Mouse (Mus musculus) neural tube, embryonic 14.5 days (tissue): ENCODE results near the gene F11r. TPM values are rescaled to one million over a fixed set of nuclear protein-coding genes. Genes with fewer than 3 reads are reported as not detected.

Experiments used
- ATAC-seq: fragments of 200-750 bp; cut with Nextera tagmentation; 2 replicates; pipeline ENCODE4 v1.8.0; 2017; ENCODE audit warnings: low read depth, mild to moderate bottlenecking, moderate TSS enrichment, moderate library complexity
- H3K27ac ChIP-seq: fragments of 300-500 bp; sonication (generic); 2 replicates; pipeline ENCODE4 v1.5.1; 2014; ENCODE audit warnings: low read depth, mild to moderate bottlenecking, control low read depth, low read length, moderate library complexity, mixed read lengths
- H3K27me3 ChIP-seq: fragments of 300-500 bp; sonication (generic); 2 replicates; pipeline ENCODE4 v1.6.1; 2014; ENCODE audit warnings: low read length; ENCODE audit not compliant: control insufficient read depth, insufficient read depth
- H3K36me3 ChIP-seq: fragments of 300-500 bp; sonication (generic); 2 replicates; pipeline ENCODE4 v1.6.1; 2014; ENCODE audit warnings: low read length, mixed read lengths; ENCODE audit not compliant: control insufficient read depth, insufficient read depth
- H3K4me1 ChIP-seq: fragments of 300-500 bp; sonication (generic); 2 replicates; pipeline ENCODE4 v1.6.1; 2014; ENCODE audit warnings: low read length; ENCODE audit not compliant: control insufficient read depth, insufficient read depth
- H3K4me2 ChIP-seq: fragments of 300-500 bp; sonication (generic); 2 replicates; pipeline ENCODE4 v1.6.1; 2014; ENCODE audit warnings: mild to moderate bottlenecking, low read depth, low read length, control low read depth
- H3K4me3 ChIP-seq: fragments of 300-500 bp; sonication (generic); 2 replicates; pipeline ENCODE4 v1.5.1; 2014; ENCODE audit warnings: low read depth, low read length, control low read depth, mixed read lengths
- H3K9ac ChIP-seq: fragments of 300-500 bp; sonication (generic); replicated peaks from 2 replicates; pipeline ENCODE4 v1.6.1; 2014; ENCODE audit warnings: low read depth, mild to moderate bottlenecking, control low read depth, low read length, mixed read lengths
- H3K9me3 ChIP-seq: fragments of 300-500 bp; sonication (generic); 2 replicates; pipeline ENCODE4 v1.6.1; 2016; ENCODE audit warnings: low read length; ENCODE audit not compliant: control insufficient read depth
- WGBS: fragments of 180-500 bp; shearing (Covaris S2); extraction: QIAGEN DNeasy Blood & Tissue Kit; methylation state at CpG from one replicate; pipeline ENCODE4 v1.1.7; 2014; 5-methylcytosine and 5-hydroxymethylcytosine counted together
- polyA plus RNA-seq: library from polyadenylated mRNA; unstranded; fragments of >200 nt; fragmentation: Nextera tagmentation; extraction: Ambion mirVana; gene quantifications from 2 replicates; pipeline ENCODE4 v1.2.1, GENCODE M21; 2014

Gene F11r
- polyA plus RNA-seq, 1 experiment from 2014 or later = 8.0 TPM

GRCm38 (mm10) chr1:171425126-171425525, 12.2 kb upstream of the F11r start:
- ATAC-seq = no peak
- Histone ChIP-seq H3K36me3 (peaks cover 5% of the 10 kb centered on the region; the same call in 1 of the 2 replicates), H3K4me1 (no peaks in the 10 kb centered on the region), H3K27ac (no peak overlapping the region), H3K9ac (no peak overlapping the region), H3K4me3 (no peak overlapping the region), H3K9me3 (no peaks in the 10 kb centered on the region), H3K4me2 (no peak overlapping the region), H3K27me3 (no peaks in the 10 kb centered on the region)
- 87% methylated on average over 4 of the region's 4 CpGs for WGBS

DNA sequence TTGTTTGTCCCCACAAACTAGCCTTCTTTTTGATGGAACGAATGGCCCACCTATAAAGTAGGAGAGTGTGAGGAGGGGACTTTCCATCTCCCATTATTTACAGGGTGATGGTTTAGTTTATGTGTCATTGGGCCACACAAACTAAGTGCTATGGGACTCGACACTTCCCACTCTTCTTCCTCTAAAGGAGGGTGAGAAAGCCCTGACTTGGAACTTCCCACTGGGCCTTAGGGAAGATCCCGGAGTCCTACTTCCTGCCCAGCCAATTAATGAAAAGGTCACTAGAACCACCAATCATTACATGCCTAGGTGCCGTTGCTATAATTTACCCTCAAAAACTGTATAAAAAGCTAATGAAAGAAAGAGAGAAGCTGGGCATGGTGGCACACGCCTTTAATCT, 5.2 kb upstream of the F11r start:
- peaks cover 8% of the 10 kb centered on the region; the same call in 1 of the 2 replicates for H3K27me3 ChIP-seq
- H3K4me1 ChIP-seq = no peaks in the 10 kb centered on the region
- no peak overlapping the region for H3K27ac ChIP-seq
- H3K36me3 ChIP-seq = no peaks in the 10 kb centered on the region
- no peak for ATAC-seq
- H3K9ac ChIP-seq = no peak overlapping the region
- H3K4me2 ChIP-seq = no peak overlapping the region
- H3K9me3 ChIP-seq = no peaks in the 10 kb centered on the region
- 72% methylated on average over 5 of the region's 5 CpGs for WGBS
- no peak overlapping the region for H3K4me3 ChIP-seq

GRCm38 (mm10) chr1:171435288-171435814, 2.0 kb upstream of the F11r start:
- no peak overlapping the region for H3K4me3 ChIP-seq
- H3K4me1 ChIP-seq = no peaks in the 10 kb centered on the region
- WGBS = 4% methylated on average over 7 of the region's 7 CpGs
- H3K4me2 ChIP-seq = no peak overlapping the region
- H3K36me3 ChIP-seq = no peaks in the 10 kb centered on the region
- ATAC-seq = no peak
- no peak overlapping the region for H3K27ac ChIP-seq
- H3K9ac ChIP-seq = no peak overlapping the region
- no peaks in the 10 kb centered on the region for H3K9me3 ChIP-seq
- H3K27me3 ChIP-seq = peaks cover 17% of the 10 kb centered on the region; the same call in 1 of the 2 replicates

GRCm38 (mm10) chr1:171435974-171436373, 1.4 kb upstream of the F11r start:
- 46% methylated on average over 1 of the region's 1 CpGs for WGBS

DNA sequence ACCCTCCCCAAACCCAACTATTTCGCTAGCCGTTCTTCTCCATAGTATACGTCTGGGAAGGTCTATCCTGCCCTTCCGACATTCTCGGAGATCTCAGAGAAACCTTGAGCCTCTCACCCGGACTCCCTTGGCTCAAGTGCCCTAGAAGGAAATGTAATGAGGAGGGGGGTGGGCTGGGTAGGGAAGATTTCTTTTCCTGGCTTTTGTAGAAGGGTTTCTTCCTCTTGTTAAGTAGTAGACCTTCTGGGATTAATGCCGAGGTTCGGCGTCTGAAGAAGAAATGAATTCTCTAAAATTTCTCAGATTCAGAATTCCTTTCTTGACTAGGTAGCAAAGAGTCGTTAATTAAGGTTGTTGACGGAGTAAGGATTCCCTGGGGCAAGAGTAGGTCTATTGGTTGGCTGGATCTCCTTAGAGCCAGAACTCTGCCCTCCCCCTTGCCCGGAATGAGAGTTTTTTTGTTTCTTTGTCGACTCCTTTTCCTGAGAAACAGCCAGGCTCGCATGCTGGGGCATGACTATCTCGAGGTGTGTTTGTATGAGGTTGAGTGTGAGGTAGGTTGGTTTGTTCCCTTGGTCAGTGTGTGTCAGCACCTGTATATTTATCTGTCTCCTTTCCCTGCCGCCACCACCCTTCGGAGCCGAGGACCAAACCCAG, 807 bp downstream of the F11r start:
- Histone ChIP-seq H3K4me3 (peak overlapping the region; percentile 28), H3K27me3 (peaks cover 17% of the 10 kb centered on the region; the same call in 1 of the 2 replicates), H3K4me1 (no peaks in the 10 kb centered on the region), H3K4me2 (peak overlapping the region; percentile 38), H3K36me3 (no peaks in the 10 kb centered on the region), H3K27ac (no peak overlapping the region), H3K9ac (no peak overlapping the region), H3K9me3 (no peaks in the 10 kb centered on the region)
- ATAC-seq = no peak; the same call in 1 of the 2 replicates
- 2% methylated on average over 18 of the region's 18 CpGs for WGBS

More at GRCm38 (mm10) chr1:171435974-171436373, 1.4 kb upstream of the F11r start:
- no peaks in the 10 kb centered on the region for H3K36me3 ChIP-seq
- H3K9me3 ChIP-seq = no peaks in the 10 kb centered on the region
- H3K27ac ChIP-seq = no peak overlapping the region
- no peak overlapping the region for H3K4me3 ChIP-seq
- H3K4me2 ChIP-seq = no peak overlapping the region
- H3K27me3 ChIP-seq = peaks cover 17% of the 10 kb centered on the region; the same call in 1 of the 2 replicates
- no peak overlapping the region for H3K9ac ChIP-seq
- H3K4me1 ChIP-seq = no peaks in the 10 kb centered on the region
- ATAC-seq = no peak

GRCm38 (mm10) chr1:171439072-171439471, 1.7 kb downstream of the F11r start:
- H3K9me3 ChIP-seq = no peaks in the 10 kb centered on the region
- no peak overlapping the region for H3K27ac ChIP-seq
- no peaks in the 10 kb centered on the region for H3K4me1 ChIP-seq
- WGBS = 34% methylated on average over 8 of the region's 8 CpGs
- H3K9ac ChIP-seq = no peak overlapping the region
- peak overlapping the region; percentile 26; the same call in 1 of the 2 replicates for H3K4me2 ChIP-seq
- H3K27me3 ChIP-seq = peaks cover 17% of the 10 kb centered on the region; the same call in 1 of the 2 replicates
- no peak for ATAC-seq
- no peaks in the 10 kb centered on the region for H3K36me3 ChIP-seq
- no peak overlapping the region for H3K4me3 ChIP-seq

DNA sequence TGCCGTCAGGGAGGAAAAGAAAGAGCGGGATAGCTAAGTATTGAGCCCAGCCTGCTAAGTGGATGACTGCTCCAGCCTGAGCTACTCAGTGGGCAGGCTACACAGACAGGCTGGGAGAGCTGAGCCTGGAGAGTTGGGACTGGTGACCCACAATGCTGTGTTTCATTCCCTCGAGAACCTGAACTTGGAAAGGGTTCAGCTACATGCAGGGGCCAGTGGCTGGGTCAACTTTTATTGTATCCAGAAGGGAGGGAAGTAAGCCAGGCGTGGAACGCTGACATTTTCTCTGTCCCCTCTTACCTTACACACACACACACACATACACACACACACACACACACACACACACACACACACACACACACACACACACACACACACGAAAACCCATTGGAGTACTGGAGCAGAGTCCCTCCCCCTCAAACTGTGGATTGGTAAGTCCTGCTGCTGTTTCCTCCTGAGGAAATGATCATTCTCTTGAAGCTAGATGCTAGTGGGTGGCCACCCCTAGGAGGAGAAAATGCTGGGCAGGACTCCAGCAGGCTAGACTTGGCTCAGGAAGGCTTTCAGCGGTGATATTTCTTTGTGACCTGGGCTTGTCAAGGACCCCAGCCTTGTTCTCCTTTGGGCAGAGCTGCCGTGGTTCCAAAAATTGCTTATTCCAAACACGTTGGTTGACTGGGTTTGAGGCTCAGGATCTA, 2.8 kb downstream of the F11r start:
- H3K9ac ChIP-seq = no peak overlapping the region
- peaks cover 17% of the 10 kb centered on the region; the same call in 1 of the 2 replicates for H3K27me3 ChIP-seq
- H3K9me3 ChIP-seq = no peaks in the 10 kb centered on the region
- WGBS = 44% methylated on average over 9 of the region's 9 CpGs
- peak; percentile 63; the same call in 1 of the 2 replicates for ATAC-seq
- H3K4me1 ChIP-seq = no peaks in the 10 kb centered on the region
- no peaks in the 10 kb centered on the region for H3K36me3 ChIP-seq
- no peak overlapping the region for H3K4me3 ChIP-seq
- H3K27ac ChIP-seq = peak overlapping the region; percentile 29; the same call in 1 of the 2 replicates
- H3K4me2 ChIP-seq = peak overlapping the region; percentile 26

GRCm38 (mm10) chr1:171441466-171442412, 4.4 kb downstream of the F11r start:
- Histone ChIP-seq H3K4me2 (no peak overlapping the region), H3K9ac (no peak overlapping the region), H3K4me3 (no peak overlapping the region), H3K4me1 (no peaks in the 10 kb centered on the region), H3K27ac (no peak overlapping the region), H3K9me3 (no peaks in the 10 kb centered on the region), H3K27me3 (peaks cover 13% of the 10 kb centered on the region; the same call in 1 of the 2 replicates), H3K36me3 (no peaks in the 10 kb centered on the region)
- WGBS = 64% methylated on average over 7 of the region's 7 CpGs
- ATAC-seq = no peak
